Mouse (Mus musculus) cerebellum, adult 9-11 months (tissue): Measurements from ENCODE around the gene Nkx1-2.

Source experiments
- DNase-seq: peaks from one replicate; pipeline ENCODE4 v3.0.0; 2022

The Nkx1-2 gene

DNA sequence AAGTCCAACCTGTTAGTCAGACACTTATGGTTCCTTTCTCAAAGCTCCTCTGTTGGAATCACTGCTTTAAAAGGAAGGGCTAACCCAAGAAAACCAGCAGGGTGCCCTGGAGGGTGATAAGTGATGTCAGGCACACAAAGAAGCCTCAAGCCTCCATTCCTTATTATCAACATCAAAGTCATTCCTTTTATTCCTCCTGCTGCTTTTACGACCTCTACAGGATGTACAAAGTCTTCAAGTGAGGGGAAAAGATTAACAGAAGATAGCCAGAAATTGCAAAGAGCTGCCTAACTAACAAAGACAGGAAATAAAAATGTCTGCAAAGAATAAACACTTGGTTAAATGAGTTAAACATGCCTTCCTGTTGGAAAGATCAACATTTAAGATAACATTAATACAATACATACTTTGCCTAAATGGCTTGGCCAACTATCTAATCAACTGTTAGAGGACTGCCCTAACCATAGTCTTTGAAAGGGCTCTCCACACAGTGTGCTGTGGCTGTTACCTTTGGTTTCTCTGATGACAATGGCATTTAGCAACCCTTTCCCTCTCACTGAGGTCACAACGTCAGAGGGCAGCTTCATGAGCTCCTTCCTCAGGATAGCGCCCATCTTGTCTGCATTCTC, 40.2 kb downstream of the Nkx1-2 start:
- no peak for DNase-seq

DNA sequence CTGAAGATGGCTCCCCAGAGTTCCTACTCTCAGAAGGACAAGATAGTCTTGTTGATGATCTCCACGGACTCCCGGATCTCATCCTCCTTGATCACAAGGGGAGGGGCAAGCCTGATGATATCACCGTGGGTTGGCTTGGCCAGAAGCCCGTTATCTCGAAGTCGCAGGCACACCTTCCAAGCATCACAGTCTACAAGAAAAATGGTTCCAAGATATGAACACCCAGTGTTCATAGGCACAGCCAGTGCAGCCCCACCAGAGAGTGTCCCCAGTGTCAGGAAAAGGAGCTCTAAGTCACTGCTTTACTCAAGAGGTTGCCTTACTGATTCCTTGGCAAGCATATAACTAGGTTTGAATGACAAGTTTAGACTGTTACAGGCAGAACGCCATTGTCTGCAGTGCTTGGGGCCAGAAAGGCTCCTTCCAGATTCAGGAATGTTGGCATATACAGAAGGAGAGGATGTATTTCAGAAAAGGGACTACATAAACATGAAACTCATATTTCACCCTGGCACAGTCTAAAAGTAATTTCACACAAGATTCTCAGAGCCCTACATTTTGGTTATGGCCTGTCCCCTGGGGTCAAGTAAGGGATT, 41.2 kb downstream of the Nkx1-2 start:
- DNase-seq, result no peak

DNA sequence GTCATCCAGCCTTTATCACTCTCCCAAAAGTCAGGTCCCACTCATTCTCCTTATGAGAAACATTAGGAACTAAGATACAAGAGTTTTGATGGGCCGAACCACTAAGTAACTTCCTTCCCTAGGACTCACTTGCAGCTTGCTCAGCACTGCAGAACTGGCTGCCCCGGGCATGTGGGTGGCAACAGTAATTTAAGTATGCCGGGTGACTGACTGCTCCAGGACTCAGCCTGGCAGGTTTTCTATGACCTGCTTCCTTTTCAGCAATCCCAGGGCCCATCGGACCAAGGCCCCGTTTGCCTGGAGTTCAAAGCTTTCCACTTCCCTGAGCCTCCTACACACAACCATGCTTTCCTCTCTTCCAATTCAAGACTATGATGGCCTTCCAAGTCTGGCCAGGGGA, 42.9 kb downstream of the Nkx1-2 start:
- DNase-seq, result no peak

- no peak for DNase-seq
These were observed 43.5 kb downstream of the Nkx1-2 start for GRCm38 (mm10) chr7:132555911-132556310.

DNA sequence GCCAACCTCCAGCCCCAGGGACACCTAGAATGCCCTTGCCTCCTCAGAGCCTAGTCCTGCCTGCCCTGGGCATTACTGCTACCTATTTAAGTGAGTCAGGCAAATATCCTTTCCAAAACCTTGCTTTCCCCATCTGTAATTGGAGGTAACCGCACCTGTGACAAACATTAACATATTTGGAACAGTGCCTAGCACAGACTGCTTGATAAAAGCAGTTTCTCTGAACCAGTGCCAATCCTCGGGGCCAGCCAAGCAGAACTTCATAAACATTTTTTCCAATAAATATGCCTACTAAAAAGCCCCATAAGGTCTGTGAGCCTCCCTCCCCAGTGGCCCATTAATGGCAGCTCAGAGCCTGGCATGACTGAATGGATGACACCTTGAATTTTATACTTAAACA, 45.3 kb downstream of the Nkx1-2 start:
- no peak for DNase-seq

- DNase-seq, result peak; percentile 94
These were observed 47.9 kb downstream of the Nkx1-2 start for GRCm38 (mm10) chr7:132551351-132552126.

DNA sequence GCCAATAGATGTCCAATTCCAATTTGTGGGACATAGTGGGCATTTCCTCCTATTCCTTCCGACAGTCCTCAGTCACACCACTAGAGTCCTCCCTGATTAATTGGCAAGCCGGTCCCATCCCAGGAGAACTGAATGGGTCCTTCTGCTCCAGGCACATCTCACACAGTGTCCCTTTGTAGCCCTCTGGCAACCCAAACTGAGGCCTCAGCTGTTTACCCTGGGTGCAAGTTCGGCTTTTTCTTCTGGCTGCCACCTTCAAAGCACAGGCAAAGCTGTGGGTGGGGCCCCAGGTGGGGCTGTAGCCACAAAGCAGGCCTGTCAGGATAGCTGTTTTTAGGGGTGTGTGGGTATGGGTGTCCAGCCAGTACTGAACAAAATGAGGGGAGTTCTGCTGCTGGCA, 52.3 kb downstream of the Nkx1-2 start:
- no peak for DNase-seq
